Mouse (Mus musculus): ENCODE data around the gene Runx2. TPM values are rescaled to one million over a fixed set of nuclear protein-coding genes. Genes with fewer than 3 reads are reported as not detected.

Gene Runx2
- polyA plus RNA-seq, 1 experiment = not detected

GRCm38 (mm10) chr17:44714116-44714515 lies 100.5 kb downstream of the Runx2 start:
- WGBS = 79% methylated on average over 4 of the region's 4 CpGs
- Histone ChIP-seq H3K4me3 (ENCODE audit: insufficient read depth, low read depth, low read length) (no peak overlapping the region), H3K4me1 (ENCODE audit: control insufficient read depth, insufficient read depth, low read length) (peaks cover 8% of the 10 kb centered on the region; the same call in 1 of the 2 replicates), H3K27ac (ENCODE audit: insufficient read depth, low read depth, low read length) (no peak overlapping the region)
- TF ChIP-seq CTCF (IDR thresholded peaks at IDR 0.05; ENCODE audit: insufficient read depth, low read depth, low read length) (no peak), POLR2A (IDR thresholded peaks at IDR 0.05; ENCODE audit: insufficient read depth, low read depth, low read length) (no peak)

- no peak overlapping the region for H3K27ac ChIP-seq (ENCODE audit: insufficient read depth, low read depth, low read length)
- H3K4me1 ChIP-seq (ENCODE audit: control insufficient read depth, insufficient read depth, low read length) = peaks cover 8% of the 10 kb centered on the region; the same call in 1 of the 2 replicates
- 88% methylated on average over 8 of the region's 8 CpGs for WGBS
- TF ChIP-seq CTCF (IDR thresholded peaks at IDR 0.05; ENCODE audit: insufficient read depth, low read depth, low read length) = no peak
- TF ChIP-seq POLR2A (IDR thresholded peaks at IDR 0.05; ENCODE audit: insufficient read depth, low read depth, low read length) = no peak
- H3K4me3 ChIP-seq (ENCODE audit: insufficient read depth, low read depth, low read length) = no peak overlapping the region
These were observed 101.2 kb downstream of the Runx2 start for GRCm38 (mm10) chr17:44713404-44713803.

- 43% methylated on average over 11 of the region's 11 CpGs for WGBS
- TF ChIP-seq POLR2A (IDR thresholded peaks at IDR 0.05; ENCODE audit: insufficient read depth, low read depth, low read length) (no peak), CTCF (IDR thresholded peaks at IDR 0.05; ENCODE audit: insufficient read depth, low read depth, low read length) (no peak)
These were observed 104.9 kb downstream of the Runx2 start for GRCm38 (mm10) chr17:44709516-44710252.

GRCm38 (mm10) chr17:44707956-44708355 lies 106.6 kb downstream of the Runx2 start:
- TF ChIP-seq POLR2A (IDR thresholded peaks at IDR 0.05; ENCODE audit: insufficient read depth, low read depth, low read length) (no peak), CTCF (IDR thresholded peaks at IDR 0.05; ENCODE audit: insufficient read depth, low read depth, low read length) (no peak)
- Histone ChIP-seq H3K4me3 (ENCODE audit: insufficient read depth, low read depth, low read length) (no peak overlapping the region), H3K27ac (ENCODE audit: insufficient read depth, low read depth, low read length) (no peak overlapping the region), H3K4me1 (ENCODE audit: control insufficient read depth, insufficient read depth, low read length) (peaks cover 5% of the 10 kb centered on the region; the same call in 1 of the 2 replicates)
- 100% methylated on average over 3 of the region's 3 CpGs for WGBS

More at GRCm38 (mm10) chr17:44709516-44710252, 104.9 kb downstream of the Runx2 start:
- Histone ChIP-seq H3K4me1 (ENCODE audit: control insufficient read depth, insufficient read depth, low read length) (peaks cover 5% of the 10 kb centered on the region; the same call in 1 of the 2 replicates), H3K4me3 (ENCODE audit: insufficient read depth, low read depth, low read length) (no peak overlapping the region), H3K27ac (ENCODE audit: insufficient read depth, low read depth, low read length) (no peak overlapping the region)

- Histone ChIP-seq H3K4me3 (ENCODE audit: insufficient read depth, low read depth, low read length) (no peak overlapping the region), H3K27ac (ENCODE audit: insufficient read depth, low read depth, low read length) (no peak overlapping the region), H3K4me1 (ENCODE audit: control insufficient read depth, insufficient read depth, low read length) (peaks cover 5% of the 10 kb centered on the region; the same call in 1 of the 2 replicates)
- WGBS = 57% methylated on average over 10 of the region's 10 CpGs
- no peak for TF ChIP-seq POLR2A (IDR thresholded peaks at IDR 0.05; ENCODE audit: insufficient read depth, low read depth, low read length)
- TF ChIP-seq CTCF (IDR thresholded peaks at IDR 0.05; ENCODE audit: insufficient read depth, low read depth, low read length) = no peak
These were observed 108.1 kb downstream of the Runx2 start for GRCm38 (mm10) chr17:44706531-44706930.

- Histone ChIP-seq H3K4me3 (ENCODE audit: insufficient read depth, low read depth, low read length) (no peak overlapping the region), H3K27ac (ENCODE audit: insufficient read depth, low read depth, low read length) (no peak overlapping the region), H3K4me1 (ENCODE audit: control insufficient read depth, insufficient read depth, low read length) (0 out of 2 replicates have a peak, but pooled peaks cover 2% of the 10 kb centered on the region)
- no peak for TF ChIP-seq POLR2A (IDR thresholded peaks at IDR 0.05; ENCODE audit: insufficient read depth, low read depth, low read length)
- no peak for TF ChIP-seq CTCF (IDR thresholded peaks at IDR 0.05; ENCODE audit: insufficient read depth, low read depth, low read length)
- 57% methylated on average over 14 of the region's 14 CpGs for WGBS
These were observed 111.9 kb downstream of the Runx2 start for GRCm38 (mm10) chr17:44702506-44703298.

GRCm38 (mm10) chr17:44701531-44701930 lies 113.1 kb downstream of the Runx2 start:
- no peak overlapping the region for H3K4me3 ChIP-seq (ENCODE audit: insufficient read depth, low read depth, low read length)
- TF ChIP-seq CTCF (IDR thresholded peaks at IDR 0.05; ENCODE audit: insufficient read depth, low read depth, low read length) (no peak), POLR2A (IDR thresholded peaks at IDR 0.05; ENCODE audit: insufficient read depth, low read depth, low read length) (no peak)
- H3K27ac ChIP-seq (ENCODE audit: insufficient read depth, low read depth, low read length) = no peak overlapping the region
- 88% methylated on average over 4 of the region's 4 CpGs for WGBS
- 0 out of 2 replicates have a peak, but pooled peaks cover under 1% of the 10 kb centered on the region for H3K4me1 ChIP-seq (ENCODE audit: control insufficient read depth, insufficient read depth, low read length)

- Histone ChIP-seq H3K4me1 (ENCODE audit: control insufficient read depth, insufficient read depth, low read length) (no peaks in the 10 kb centered on the region), H3K27ac (ENCODE audit: insufficient read depth, low read depth, low read length) (no peak overlapping the region), H3K4me3 (ENCODE audit: insufficient read depth, low read depth, low read length) (no peak overlapping the region)
- TF ChIP-seq POLR2A (IDR thresholded peaks at IDR 0.05; ENCODE audit: insufficient read depth, low read depth, low read length) = no peak
- TF ChIP-seq CTCF (IDR thresholded peaks at IDR 0.05; ENCODE audit: insufficient read depth, low read depth, low read length) = no peak
- WGBS = 96% methylated on average over 1 of the region's 1 CpGs
These were observed 114.3 kb downstream of the Runx2 start for GRCm38 (mm10) chr17:44700326-44700725.

- Histone ChIP-seq H3K27ac (ENCODE audit: insufficient read depth, low read depth, low read length) (no peak overlapping the region), H3K4me3 (ENCODE audit: insufficient read depth, low read depth, low read length) (no peak overlapping the region), H3K4me1 (ENCODE audit: control insufficient read depth, insufficient read depth, low read length) (no peaks in the 10 kb centered on the region)
- WGBS = 91% methylated on average over 10 of the region's 10 CpGs
- no peak for TF ChIP-seq POLR2A (IDR thresholded peaks at IDR 0.05; ENCODE audit: insufficient read depth, low read depth, low read length)
- no peak for TF ChIP-seq CTCF (IDR thresholded peaks at IDR 0.05; ENCODE audit: insufficient read depth, low read depth, low read length)
These were observed 117.5 kb downstream of the Runx2 start for GRCm38 (mm10) chr17:44697053-44697452.

All from olfactory bulb, adult 2 months (tissue).